ENCODE assay signal across 22 mouse cellular contexts in genomic region chr3:81944851-81945393, GRCm38 (mm10). TPM values are rescaled to one million over a fixed set of nuclear protein-coding genes. Genes with fewer than 3 reads are reported as not detected.
"Had no signal": no experiment of that assay in that cellular context is flagged by ENCODE, and none has a peak within 500 bp of the region (broad histone marks: within the 10 kb centered on the region; RNA-seq: fewer than 3 reads in every experiment).

No protein-coding gene starts in this region.

- H3K27me3 ChIP-seq: midbrain, embryonic 12.5 days; neural tube, embryonic 13.5 days; neural tube, embryonic 15.5 days; stomach, embryonic 15.5 days had no signal

- DNase-seq: lung, adult 18-20 months; lung, embryonic 14.5 days; lung, postnatal 10 days; lung, postnatal 4 days; midbrain, embryonic 14.5 days; retina, postnatal 1 day; right cerebral cortex, adult 18-20 months; right cerebral cortex, postnatal 25 days; right cerebral cortex, postnatal 4 days; thymus, adult 18-20 months; thymus, postnatal 14 days; thymus, postnatal 36 days had no signal

- ATAC-seq: midbrain, embryonic 16.5 days had no signal

- H3K9me3 ChIP-seq: midbrain, embryonic 10.5 days; midbrain, embryonic 12.5 days; neural tube, embryonic 13.5 days; neural tube, embryonic 15.5 days; stomach, embryonic 15.5 days had no signal

- H3K4me1 ChIP-seq: midbrain, embryonic 10.5 days; midbrain, embryonic 12.5 days; neural tube, embryonic 13.5 days; neural tube, embryonic 15.5 days; stomach, embryonic 15.5 days had no signal

- H3K4me3 ChIP-seq: midbrain, embryonic 10.5 days; midbrain, embryonic 12.5 days; myocyte; neural tube, embryonic 13.5 days; neural tube, embryonic 15.5 days; stomach, embryonic 15.5 days had no signal

- H3K36me3 ChIP-seq: midbrain, embryonic 10.5 days; midbrain, embryonic 12.5 days; neural tube, embryonic 13.5 days; neural tube, embryonic 15.5 days; stomach, embryonic 15.5 days had no signal

- H3K4me2 ChIP-seq: lung, embryonic 14.5 days; midbrain, embryonic 12.5 days; neural tube, embryonic 13.5 days; neural tube, embryonic 15.5 days; stomach, embryonic 15.5 days had no signal

- H3K27ac ChIP-seq: midbrain, embryonic 10.5 days; midbrain, embryonic 12.5 days; neural tube, embryonic 13.5 days; neural tube, embryonic 15.5 days; stomach, embryonic 15.5 days had no signal

- H3K9ac ChIP-seq: lung, embryonic 14.5 days; midbrain, embryonic 12.5 days; neural tube, embryonic 13.5 days; neural tube, embryonic 15.5 days; stomach, embryonic 15.5 days had no signal

RNA-seq across cellular contexts. Expression of gene Tdo2, which starts 31.1 kb away (rescaled TPM):
- polyA plus RNA-seq: midbrain, embryonic 10.5 days; midbrain, embryonic 12.5 days; midbrain, embryonic 16.5 days; myocyte; neural tube, embryonic 11.5 days; spleen, adult 2 months had no signal

RNA-seq across cellular contexts. Expression of gene Asic5, which starts 37.2 kb away (rescaled TPM):
- polyA plus RNA-seq: lung, embryonic 14.5 days; lung, embryonic 16.5 days; midbrain, embryonic 10.5 days; midbrain, embryonic 12.5 days; midbrain, embryonic 14.5 days; midbrain, embryonic 16.5 days; myocyte; neural tube, embryonic 11.5 days; neural tube, embryonic 13.5 days; neural tube, embryonic 15.5 days; spleen, adult 2 months; stomach, embryonic 15.5 days had no signal
